In genomic region chr9:43673171-43673680, GRCm38 (mm10) we compare ENCODE assay signal across 21 mouse cellular contexts.
DNase-seq lines count a peak whose midpoint lies in the region; ATAC-seq and TF ChIP-seq lines count a peak whose summit lies in the region.
"Had no signal": no experiment of that assay in that cellular context is flagged by ENCODE, and none has a peak within 500 bp of the region (broad histone marks: within the 10 kb centered on the region; RNA-seq: fewer than 3 reads in every experiment).

No protein-coding gene starts in this region.

- H3K4me2 ChIP-seq in hindbrain, embryonic 11.5 days (replicated peaks; ENCODE audit: low read depth, low read length): no peak overlapping the region
- no peak overlapping the region for H3K4me2 ChIP-seq in hindbrain, embryonic 12.5 days (replicated peaks)
- H3K4me2 ChIP-seq: embryonic facial prominence, embryonic 13.5 days; heart, embryonic 13.5 days; kidney, embryonic 15.5 days; limb, embryonic 15.5 days; midbrain, embryonic 11.5 days had no signal

- ATAC-seq in hindbrain, embryonic 11.5 days (ENCODE audit: low FRiP score): no peak
- ATAC-seq in hindbrain, embryonic 12.5 days (ENCODE audit: low FRiP score): no peak
- ATAC-seq: forebrain, embryonic 14.5 days; intestine, postnatal 0 days had no signal

- TF ChIP-seq CTCF in gastrocnemius, adult 2 months (IDR thresholded peaks at IDR 0.05): no peak
- TF ChIP-seq CTCF in layer of hippocampus, adult 2 months (conservative IDR thresholded peaks at IDR 0.05): no peak

- 48% methylated on average over 4 of the region's 4 CpGs for WGBS in hindbrain, embryonic 11.5 days
- WGBS in hindbrain, embryonic 12.5 days: 56% methylated on average over 3 of the region's 4 CpGs

- H3K9ac ChIP-seq in hindbrain, embryonic 11.5 days (ENCODE audit: low read depth, low read length): no peak overlapping the region
- H3K9ac ChIP-seq in hindbrain, embryonic 12.5 days: no peak overlapping the region
- H3K9ac ChIP-seq: embryonic facial prominence, embryonic 13.5 days; heart, embryonic 13.5 days; kidney, embryonic 15.5 days; limb, embryonic 15.5 days had no signal

- peak; percentile 27 for DNase-seq in gastrocnemius, adult 2 months
- no peak for DNase-seq in gastrocnemius, postnatal 14 days
- DNase-seq in hindbrain, embryonic 11.5 days (ENCODE audit: low spot score): peak; percentile 13
- DNase-seq in fat pad, adult 2 months (ENCODE audit: extremely low read depth, low read depth, low spot score): peak; percentile 46
- peak; percentile 65 for DNase-seq in retina, embryonic 14.5 days (ENCODE audit: low spot score)
- DNase-seq in lung, postnatal 36 days: no peak
- no peak for DNase-seq in layer of hippocampus, adult 2 months (ENCODE audit: low spot score in 2 of 2)
- DNase-seq: adrenal gland, postnatal 25 days; cerebellum, adult 9-10 months; kidney, postnatal 4 days; left cerebral cortex, postnatal 4 days; right cerebral cortex, postnatal 25 days; spleen, adult 18-20 months had no signal

- intact Hi-C loops in gastrocnemius, adult 2 months (cut with DNase I): no loop called here
- intact Hi-C loops in gastrocnemius, postnatal 14 days (cut with DNase I; ENCODE audit: low total_unique reads): no loop called here

- H3K27me3 ChIP-seq in hindbrain, embryonic 11.5 days (ENCODE audit: control insufficient read depth, insufficient read depth, low read length): no peaks in the 10 kb centered on the region
- peaks cover 3% of the 10 kb centered on the region; the same call in 1 of the 2 replicates for H3K27me3 ChIP-seq in hindbrain, embryonic 12.5 days
- H3K27me3 ChIP-seq: embryonic facial prominence, embryonic 13.5 days; limb, embryonic 15.5 days had no signal

- no peak overlapping the region for H3K4me3 ChIP-seq in gastrocnemius, adult 2 months
- no peak overlapping the region for H3K4me3 ChIP-seq in hindbrain, embryonic 11.5 days (ENCODE audit: low read depth, low read length)
- no peak overlapping the region for H3K4me3 ChIP-seq in hindbrain, embryonic 12.5 days
- no peak overlapping the region for H3K4me3 ChIP-seq in layer of hippocampus, adult 2 months
- H3K4me3 ChIP-seq: embryonic facial prominence, embryonic 13.5 days; heart, embryonic 13.5 days; kidney, embryonic 15.5 days; limb, embryonic 15.5 days had no signal

- no peaks in the 10 kb centered on the region; the same call in 1 of the 2 replicates for H3K4me1 ChIP-seq in hindbrain, embryonic 11.5 days (replicated peaks; ENCODE audit: control insufficient read depth, insufficient read depth, low read length)
- H3K4me1 ChIP-seq in hindbrain, embryonic 12.5 days: peaks cover 16% of the 10 kb centered on the region
- H3K4me1 ChIP-seq: embryonic facial prominence, embryonic 13.5 days; limb, embryonic 15.5 days had no signal

- no peak overlapping the region for H3K27ac ChIP-seq in gastrocnemius, adult 2 months
- no peak overlapping the region for H3K27ac ChIP-seq in hindbrain, embryonic 11.5 days (ENCODE audit: low read depth, low read length)
- H3K27ac ChIP-seq in hindbrain, embryonic 12.5 days: no peak overlapping the region
- no peak overlapping the region for H3K27ac ChIP-seq in layer of hippocampus, adult 2 months
- H3K27ac ChIP-seq: embryonic facial prominence, embryonic 13.5 days; heart, embryonic 13.5 days; kidney, embryonic 15.5 days; limb, embryonic 15.5 days had no signal

- H3K9me3 ChIP-seq in hindbrain, embryonic 11.5 days (ENCODE audit: control insufficient read depth, low read length): no peaks in the 10 kb centered on the region
- H3K9me3 ChIP-seq in hindbrain, embryonic 12.5 days (replicated peaks): no peaks in the 10 kb centered on the region
- H3K9me3 ChIP-seq: embryonic facial prominence, embryonic 13.5 days; heart, embryonic 13.5 days; kidney, embryonic 15.5 days; limb, embryonic 15.5 days had no signal

- H3K36me3 ChIP-seq in hindbrain, embryonic 11.5 days (ENCODE audit: control insufficient read depth, insufficient read depth, low read length): no peaks in the 10 kb centered on the region
- no peaks in the 10 kb centered on the region for H3K36me3 ChIP-seq in hindbrain, embryonic 12.5 days
- H3K36me3 ChIP-seq: embryonic facial prominence, embryonic 13.5 days; heart, embryonic 13.5 days; kidney, embryonic 15.5 days; limb, embryonic 15.5 days had no signal

Comparison
In these comparisons a context has a peak if more than half of its experiments do, and no peak if none do; other contexts are left out.
1. DNase-seq: peak in gastrocnemius, adult 2 months (single experiment), hindbrain, embryonic 11.5 days (single experiment), fat pad, adult 2 months (single experiment) and retina, embryonic 14.5 days (single experiment); none in gastrocnemius, postnatal 14 days (single experiment), lung, postnatal 36 days (single experiment) and layer of hippocampus, adult 2 months (0 of 2).